Mouse (Mus musculus) frontal cortex, postnatal 25 days (tissue): Measurements from ENCODE around the gene Dact3.
A peak's percentile ranks its signal among the peaks of the same experiment; 100 is the strongest.

Source experiments
- DNase-seq, 2 experiments: peaks; one replicate each; pipeline ENCODE4 v3.0.0; 2022; ENCODE audit warnings: low spot score in 2 of 2

Dact3 gene

DNA sequence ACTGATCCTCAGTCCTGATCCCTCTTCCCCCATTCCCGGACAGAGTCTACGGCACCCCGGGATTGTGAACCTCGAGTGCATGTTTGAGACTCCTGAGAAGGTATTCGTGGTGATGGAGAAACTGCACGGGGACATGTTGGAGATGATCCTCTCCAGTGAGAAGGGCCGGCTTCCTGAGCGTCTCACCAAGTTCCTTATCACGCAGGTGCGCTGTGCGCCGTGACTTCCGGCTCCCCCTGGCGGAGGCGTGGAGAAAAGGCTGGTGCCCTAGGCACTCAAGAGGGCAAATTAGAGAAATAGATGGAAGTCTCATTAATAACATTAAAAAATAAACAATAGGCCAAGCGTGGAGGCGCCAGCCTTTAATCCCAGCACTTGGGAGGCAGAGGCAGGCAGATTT lies 16.8 kb upstream of the Dact3 start:
- DNase-seq, result no peak

DNA sequence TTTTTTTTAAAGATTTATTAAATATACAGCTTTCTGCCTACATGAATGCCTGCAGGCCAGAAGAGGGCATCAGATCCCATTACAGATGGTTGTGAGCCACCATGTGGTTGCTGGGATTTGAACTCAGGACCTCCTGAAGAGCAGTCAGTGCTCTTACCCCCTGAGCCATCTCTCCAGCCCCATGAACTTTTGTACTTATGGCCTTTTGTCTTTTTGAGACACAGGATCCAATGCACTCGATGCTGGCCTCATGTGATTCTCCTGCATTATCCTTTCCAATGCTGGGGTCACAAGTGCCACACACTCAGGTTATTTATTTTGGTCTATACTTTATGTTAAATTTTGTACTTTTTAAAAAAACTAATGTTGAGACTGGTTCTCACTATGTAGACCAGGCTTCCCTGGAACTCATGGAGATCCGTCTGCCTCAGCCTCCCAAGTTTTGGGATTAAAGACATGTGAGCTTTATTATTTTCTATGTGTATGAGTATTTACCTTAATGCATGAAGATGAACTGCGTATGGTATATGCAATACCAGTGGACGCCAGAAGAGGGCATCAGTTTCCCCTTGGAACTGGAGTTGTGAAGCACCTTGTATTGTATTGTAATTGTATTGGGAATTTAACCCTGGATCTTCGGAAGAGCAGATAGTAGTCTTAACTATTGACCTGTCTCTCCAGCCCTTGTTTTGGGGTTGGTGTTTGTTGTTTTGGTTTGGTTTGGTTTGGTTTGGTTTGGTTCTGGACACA lies 15.0 kb upstream of the Dact3 start:
- DNase-seq, result no peak

DNA sequence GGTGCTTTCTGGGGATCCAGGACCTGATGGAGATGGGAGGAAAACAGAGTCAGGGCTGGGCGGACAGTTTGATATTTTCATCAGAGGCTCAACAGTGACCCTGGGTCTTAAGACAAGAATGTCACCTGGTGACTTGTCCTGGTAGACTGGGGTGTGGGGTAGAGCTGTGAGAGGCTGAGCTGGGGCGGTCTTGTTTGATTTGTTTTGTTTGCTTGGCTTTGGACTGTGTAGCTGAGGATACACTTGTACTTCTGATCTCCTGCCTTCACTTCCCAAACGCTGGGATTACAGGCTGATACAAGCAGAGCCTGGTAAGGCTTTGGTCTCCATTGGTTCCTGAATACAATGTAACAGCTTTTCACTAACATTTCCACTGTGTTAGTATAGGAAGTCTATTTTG lies 7.6 kb upstream of the Dact3 start:
- DNase-seq, result no peak

DNA sequence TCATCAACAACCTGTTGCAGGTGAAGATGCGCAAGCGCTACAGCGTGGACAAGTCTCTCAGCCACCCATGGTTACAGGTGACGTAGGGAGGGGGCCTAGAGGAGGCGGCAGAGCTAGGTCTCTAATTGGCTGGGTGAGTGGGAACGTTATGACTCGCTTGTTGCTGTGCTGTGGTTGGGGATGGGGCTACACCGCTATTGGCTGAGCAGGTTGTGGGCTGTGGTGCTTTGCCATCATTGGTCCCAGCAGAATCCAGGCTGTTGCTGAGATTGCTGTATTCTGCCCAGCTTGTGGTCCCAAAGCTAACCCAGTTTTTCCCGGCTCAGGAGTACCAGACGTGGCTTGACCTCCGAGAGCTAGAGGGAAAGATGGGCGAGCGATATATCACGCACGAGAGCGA lies 5.6 kb upstream of the Dact3 start:
- DNase-seq, result peak; percentile 61 to 81

DNA sequence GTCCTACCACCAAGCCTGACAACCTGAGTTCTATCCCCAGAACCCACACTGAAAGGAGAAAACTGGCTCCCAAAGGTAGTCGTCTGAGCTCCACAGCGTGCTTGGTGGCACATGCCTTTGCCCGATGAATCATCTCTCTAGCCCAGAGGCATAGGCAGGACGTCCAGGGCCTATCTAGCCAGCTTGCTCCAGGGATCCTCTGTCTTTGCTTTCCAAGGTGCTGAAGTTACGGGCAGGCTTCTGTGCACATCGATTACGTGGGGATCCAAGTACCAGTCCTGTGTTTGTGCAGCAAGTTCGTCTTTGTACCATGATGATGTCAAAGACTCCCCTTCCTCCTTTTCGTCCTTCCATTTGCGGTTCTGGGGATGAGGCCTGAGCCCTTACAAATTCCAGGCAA lies 3.5 kb upstream of the Dact3 start:
- DNase-seq, result no peak

DNA sequence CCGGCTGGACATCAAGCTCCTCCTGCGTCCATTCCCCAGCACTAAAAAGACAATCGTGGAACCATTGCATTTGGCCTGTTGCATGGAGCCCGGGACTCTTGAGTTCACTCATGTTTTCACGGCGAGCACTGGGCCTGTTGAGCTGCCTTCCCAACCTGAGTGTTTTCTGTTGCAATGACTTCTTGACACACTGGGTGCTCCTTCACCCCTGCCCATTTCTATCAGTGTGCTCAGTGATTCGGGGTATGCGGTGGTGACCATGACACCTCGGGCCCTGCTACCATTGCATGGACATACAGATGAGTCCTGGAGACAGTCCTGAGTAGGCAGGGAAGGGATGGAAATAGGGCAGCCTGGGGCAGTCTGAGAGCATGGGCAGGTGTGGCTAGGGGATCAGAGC lies 2.6 kb upstream of the Dact3 start:
- no peak for DNase-seq

DNA sequence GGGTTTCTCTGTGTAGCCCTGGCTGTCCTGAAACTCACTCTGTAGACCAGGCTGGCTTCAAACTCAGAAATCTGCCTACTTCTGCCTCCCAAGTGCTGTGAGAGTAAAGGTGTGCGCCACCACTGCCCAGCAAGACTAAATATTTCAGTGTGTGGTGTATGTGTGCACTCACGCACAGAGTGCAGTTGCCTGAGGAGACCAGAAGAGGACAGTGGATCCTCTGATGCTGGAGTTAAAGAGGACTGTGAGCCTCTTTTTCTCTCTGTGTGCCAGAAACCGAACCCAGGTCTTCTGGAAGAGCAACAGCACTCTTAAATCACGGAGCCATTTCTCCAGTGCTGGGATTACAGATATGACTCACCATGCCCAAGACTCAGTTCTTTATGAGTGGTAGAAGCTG lies 1.7 kb upstream of the Dact3 start:
- DNase-seq, result no peak

DNA sequence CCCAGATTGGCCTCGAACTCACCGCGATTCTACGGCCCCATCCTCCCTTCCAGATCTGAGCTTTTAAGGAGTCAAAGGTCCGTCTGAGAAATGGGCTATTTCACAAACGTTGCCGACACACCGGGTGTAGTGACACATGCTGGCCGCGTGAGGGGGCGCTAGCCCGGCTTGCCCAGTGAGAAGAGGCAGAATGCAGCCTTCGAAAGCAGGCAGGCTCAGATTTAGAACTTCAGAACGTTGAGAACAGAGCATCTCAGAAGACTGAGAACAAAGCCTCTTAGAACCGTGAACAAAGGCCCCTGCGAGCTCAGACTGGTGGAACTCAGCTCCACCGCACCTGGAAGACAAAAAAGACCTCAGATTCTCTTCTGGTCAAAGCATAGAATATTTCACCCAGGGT lies 927 bp upstream of the Dact3 start:
- DNase-seq, result peak; percentile 46 to 60

DNA sequence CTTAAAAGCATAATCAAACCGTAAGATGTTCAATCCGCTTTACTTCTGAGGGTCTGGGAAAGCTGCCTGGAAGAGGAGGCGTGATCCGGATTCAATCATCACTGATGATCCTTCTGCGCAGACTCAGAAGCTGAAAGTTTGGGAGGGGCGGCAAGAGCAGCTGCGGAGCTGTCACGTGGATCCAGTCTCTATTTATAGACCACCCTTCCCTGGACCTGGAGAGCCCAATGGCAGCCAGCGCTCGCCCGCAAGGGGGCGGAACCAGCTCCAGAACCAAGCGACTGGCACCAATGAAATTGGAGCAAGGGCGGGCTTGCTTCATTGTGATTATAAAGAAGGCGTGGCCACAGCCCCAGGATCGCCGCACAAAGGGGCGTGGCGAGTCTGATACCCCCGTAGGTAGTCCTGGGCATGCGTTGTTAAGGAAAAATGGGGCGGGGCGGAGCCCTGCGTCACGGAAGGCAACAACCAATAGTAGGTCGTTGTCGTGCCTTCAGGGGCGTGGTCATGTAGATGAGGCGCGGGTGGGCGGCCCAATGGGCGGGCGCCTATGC lies 284 bp upstream of the Dact3 start:
- DNase-seq, result peak; percentile 99

DNA sequence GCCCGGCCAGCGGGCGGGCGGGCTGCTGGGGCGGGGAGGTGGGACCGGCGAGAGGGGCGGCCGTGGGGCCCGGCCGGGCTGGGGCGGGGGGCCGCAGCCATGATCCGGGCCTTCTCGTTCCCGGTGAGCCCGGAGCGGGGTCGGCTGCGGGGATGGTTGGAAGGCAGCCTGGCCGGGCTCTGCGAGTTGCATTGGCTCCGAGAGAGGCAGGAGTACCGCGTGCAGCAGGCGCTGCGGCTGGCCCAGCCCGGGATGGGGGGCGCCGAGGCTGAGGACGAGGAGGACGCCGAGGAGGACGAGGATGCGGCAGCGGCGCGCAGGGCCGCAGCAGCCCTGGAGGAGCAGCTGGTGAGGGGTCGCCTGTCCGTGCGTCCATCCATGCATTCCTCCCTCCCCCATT lies 209 bp downstream of the Dact3 start:
- no peak for DNase-seq

DNA sequence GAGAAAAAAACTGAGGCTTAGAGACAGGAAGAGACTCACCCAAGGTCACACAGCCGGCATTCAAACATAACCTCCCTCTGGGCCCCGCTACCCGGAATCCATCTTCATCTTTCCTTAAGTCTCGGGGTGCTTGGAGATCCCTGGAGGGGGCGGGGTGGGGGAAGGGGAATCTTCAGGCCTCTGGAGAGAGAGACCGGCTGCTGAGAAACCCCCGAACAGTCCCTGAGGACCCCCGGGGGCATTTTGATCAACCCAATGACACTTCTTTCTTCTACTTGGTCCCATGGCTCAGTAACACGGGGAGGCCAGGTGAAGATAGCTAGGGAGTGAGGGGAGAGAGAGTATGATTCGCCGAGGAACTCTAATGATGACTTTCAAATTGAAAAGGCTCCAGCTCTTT lies 889 bp downstream of the Dact3 start:
- no peak for DNase-seq

DNA sequence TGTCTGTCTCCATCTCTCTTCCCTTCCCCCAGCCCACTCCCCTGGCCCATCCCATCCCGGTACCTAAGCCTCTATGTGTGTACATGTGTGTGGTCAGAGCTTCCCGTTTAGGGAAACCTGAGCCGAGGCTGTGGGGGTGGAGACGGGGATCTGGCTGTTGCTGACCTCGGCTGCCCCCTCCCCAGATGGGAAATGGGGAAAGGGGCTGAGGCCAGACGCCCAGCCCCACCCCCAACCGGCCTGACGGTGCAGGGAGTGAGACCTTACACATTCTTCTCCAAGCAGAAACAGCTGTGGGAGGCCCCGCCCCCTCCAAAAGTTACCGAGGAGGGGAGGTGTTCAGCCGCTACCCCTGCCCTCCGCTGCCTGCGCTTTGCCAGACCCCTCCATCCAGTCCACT lies 1.5 kb downstream of the Dact3 start:
- no peak for DNase-seq

DNA sequence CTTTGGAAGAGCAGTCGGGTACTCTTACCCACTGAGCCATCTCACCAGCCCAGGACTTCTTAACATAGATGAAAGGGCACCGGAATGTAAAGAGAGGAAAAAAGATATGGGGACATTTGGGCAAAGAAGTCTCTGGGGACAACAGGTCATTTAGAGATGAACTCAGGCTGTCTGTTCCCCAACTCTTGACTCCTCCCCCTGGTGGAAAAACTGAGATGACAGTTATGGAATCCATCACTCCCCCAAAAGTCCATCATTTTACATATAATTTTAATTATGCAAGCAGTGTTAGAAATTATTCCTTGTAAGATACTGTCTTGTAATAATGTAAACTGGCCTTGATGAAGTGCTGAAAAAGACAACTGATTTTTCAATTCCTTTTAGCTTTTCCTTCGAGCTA lies 2.6 kb downstream of the Dact3 start:
- DNase-seq, result no peak

DNA sequence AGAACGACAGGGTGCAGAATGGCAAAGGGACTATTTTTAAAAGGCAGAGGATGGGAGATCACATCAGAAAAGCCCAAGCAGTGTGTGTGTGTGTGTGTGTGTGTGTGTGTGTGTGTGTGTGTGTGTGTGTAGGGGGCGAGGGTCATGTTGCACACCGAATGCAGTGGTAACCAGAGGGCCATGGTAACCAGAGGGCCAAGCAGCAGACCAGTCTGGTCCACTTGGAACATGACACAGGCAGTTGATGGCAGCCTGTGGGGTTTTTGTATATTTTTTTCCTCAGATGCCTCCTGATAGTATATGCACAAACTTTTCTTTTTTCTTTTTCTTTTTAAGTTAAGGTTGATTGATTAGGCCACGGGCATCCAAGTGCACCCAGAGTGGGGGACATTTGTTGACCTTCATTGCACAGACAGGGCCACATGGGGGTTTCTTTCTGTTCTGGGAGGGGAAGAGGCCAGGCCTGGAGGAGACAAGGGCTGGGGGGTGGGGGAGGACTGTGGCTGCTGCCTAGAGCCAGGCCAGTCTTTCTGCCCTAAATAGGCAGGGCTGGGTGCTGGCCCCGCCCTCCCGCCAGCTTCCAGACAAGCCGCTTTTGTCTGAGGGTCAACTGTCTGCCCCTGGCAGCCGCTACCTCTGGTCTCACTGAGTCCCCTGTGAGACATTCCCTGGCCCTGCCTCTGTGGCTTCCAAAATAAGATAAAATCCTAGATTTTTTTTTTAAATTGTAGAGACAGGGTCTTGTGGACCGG lies 4.9 kb downstream of the Dact3 start:
- DNase-seq, result no peak

DNA sequence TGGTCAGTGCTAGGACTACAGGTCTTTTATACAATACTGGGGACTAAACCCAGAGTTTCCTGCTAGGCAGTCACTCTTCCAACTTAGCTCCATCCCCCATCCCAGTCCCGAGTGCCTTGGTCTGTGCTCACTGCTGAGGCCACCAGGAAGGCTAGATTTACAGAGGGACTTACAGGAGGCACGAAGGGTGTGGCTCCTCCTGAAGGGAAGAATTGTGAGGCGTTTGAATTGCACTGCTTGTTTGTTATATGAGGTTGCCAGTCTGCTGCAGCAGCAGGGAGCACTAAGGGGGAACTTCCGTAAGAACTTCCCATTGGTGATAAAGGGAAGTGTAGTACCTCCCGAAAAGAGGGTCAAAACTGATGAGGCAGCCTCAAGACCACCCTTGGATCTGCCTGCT lies 5.5 kb downstream of the Dact3 start:
- DNase-seq, result no peak

DNA sequence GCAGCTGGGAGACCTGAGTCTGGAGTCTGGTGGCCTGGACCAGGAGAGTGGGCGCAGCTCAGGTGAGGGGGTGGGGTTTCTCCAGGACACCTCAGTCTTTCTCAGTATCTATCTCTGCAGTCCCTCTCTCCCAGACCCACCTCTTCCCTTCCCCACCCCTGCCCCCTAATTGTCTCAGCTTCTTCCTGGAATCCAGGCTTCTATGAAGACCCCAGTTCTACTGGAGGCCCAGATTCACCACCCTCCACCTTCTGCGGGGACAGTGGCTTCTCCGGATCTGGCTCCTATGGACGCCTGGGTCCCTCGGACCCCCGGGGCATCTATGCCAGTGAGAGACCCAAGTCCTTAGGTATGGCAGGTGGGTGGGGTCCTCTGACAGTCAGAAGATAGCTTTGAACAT lies 8.0 kb downstream of the Dact3 start:
- no peak for DNase-seq

DNA sequence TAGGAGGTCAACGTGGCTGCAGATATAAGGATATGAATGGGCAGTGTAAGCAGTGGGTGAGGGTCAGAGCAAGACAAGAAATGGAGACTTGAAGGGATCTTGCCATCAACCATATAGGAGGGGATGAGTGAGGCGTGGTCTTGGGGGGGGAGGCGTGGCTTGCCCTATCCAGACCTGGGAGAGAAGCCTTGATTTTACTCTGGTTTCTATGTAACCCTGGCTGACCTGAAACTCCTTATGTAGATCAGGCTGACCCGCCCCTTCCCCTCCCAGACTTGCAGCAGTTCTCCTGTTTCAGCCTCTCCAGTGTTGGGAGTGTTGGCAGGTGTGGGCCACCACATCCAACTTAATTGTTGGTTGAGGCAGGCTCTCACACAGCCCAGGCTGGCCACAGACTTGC lies 9.2 kb downstream of the Dact3 start:
- no peak for DNase-seq

DNA sequence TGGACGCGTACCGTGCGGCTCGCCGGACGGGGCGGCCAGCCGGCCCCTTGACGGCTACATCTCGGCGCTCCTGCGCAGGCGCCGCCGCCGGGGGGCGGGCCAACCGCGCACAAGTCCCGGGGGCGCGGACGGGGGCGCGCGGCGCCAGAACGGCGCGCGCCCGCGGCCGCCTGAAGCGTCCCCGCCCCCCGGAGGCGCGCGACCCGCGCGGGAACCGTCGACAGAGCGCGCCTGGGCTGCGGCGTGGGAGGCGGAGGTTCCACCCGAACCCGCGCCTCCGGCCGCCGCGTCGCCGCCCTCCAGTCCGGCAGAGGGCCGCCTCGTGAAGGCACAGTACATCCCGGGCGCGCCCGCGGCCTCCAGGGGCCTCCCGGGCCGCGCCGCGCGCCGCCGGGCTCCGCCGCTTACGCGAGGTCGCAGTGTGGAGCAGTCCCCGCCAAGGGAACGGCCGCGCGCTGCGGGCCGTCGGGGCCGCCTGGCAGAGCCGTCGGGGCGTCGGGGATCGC lies 10.2 kb downstream of the Dact3 start:
- DNase-seq, result no peak

DNA sequence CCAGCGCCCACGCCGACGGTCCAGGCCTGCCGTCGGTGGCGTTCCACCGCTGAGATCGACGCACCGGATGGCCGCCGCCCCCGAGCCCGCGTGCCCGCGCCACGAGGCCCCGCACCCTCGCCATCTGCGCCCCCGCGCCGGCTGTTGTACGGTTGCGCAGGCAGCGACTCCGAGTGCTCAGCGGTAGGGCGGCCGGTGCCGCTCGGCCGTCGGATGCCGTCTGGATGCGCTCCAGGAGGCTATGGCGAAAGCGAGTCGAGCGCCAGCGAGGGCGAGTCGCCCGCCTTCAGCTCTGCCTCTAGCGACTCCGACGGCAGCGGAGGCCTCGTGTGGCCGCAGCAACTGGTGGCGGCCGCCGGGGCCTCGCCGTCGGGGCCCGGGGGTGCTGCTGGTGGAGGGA lies 10.8 kb downstream of the Dact3 start:
- no peak for DNase-seq

DNA sequence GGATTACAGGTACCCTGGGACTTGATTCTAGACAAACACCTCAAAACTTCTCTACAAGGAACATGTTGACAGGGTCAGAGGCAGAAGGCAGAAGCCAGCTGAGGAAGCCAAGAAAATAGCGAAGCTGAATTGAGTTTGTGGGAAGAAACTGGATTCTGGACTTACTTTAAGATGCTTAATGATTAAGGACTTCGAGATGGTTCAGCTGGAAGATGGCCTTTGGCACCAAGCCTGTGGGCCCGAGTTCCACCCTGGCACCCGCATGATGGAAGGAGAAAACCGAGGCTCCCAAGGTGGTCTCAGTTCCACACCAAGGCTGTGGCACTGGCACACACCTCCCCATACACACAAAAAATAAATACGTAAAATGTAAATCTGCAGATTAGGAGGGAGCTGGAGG lies 15.4 kb downstream of the Dact3 start:
- no peak for DNase-seq

DNA sequence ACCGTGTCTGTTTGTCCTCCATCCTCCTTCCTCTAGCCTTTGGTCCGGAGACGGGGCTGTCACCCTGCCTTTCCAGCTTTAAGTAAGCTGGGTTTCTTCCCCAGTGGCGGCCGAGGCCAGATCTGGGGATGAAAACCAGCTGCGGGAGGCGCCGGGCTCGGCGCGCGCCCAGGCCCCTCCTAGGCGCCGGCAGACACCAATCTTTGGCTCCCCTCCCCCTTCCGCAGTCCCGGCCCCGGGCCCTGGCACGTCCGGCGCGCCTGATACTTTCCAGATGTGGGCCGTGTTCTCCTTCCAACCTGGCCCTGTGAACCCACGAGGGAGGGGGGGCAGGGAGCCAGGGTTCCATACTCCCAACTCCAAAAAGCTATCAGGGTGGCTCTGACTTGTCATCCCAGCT lies 15.8 kb downstream of the Dact3 start:
- DNase-seq, result no peak

DNA sequence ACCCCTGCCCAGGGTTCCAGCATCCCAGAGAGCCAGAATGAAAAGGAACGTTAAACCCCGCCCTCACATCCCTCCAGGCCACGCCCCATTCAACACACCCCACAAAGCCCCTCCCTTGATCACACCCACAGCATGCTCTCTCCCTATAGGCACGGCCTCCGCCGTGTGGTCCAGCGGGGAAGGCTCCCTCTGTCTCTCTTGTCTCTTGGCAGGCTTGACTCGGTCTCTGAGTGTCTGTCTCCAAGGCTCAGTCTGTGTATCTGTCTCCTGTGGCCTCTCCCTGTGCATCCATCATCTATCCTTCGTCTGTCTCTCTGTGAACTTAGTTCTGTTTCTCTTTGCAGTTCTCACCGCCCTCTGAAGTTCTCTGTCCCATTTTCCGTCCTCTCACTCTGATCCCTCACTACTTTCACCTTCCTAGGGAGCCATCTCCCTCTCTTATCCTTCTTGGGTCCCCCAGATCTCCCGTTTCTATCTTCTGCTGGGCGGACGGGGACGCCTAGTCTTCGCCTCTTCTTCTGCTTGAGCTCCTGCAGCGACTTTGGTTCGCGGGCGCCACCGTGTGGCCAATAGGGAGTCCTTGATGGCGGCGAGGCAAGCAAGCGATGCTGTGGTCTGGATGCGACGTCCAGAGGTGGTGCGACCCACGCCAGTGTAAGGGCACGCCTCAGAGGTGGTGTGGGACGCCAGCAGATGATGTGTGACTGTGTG lies 16.7 kb downstream of the Dact3 start, which contains the start of gene Gng8:
TSS of gene Gng8 (plus strand) at position 146 of the 711 bp plus-strand sequence.
- DNase-seq, result peak; percentile 79 to 85
